Mouse (Mus musculus): Measurements from ENCODE around the gene Pitpnc1.

- TF ChIP-seq CTCF (IDR thresholded peaks at IDR 0.05; ENCODE audit: control insufficient read depth, insufficient read depth, insufficient read length), result no peak
- TF ChIP-seq USF1 (IDR thresholded peaks at IDR 0.05; ENCODE audit: low read depth), result no peak
- no peak for TF ChIP-seq MYOD1 (IDR thresholded peaks at IDR 0.05; ENCODE audit: control insufficient read depth, insufficient read length, low read depth)
- TF ChIP-seq CEBPB (IDR thresholded peaks at IDR 0.05; ENCODE audit: low read depth), result no peak
- TF ChIP-seq MAX (IDR thresholded peaks at IDR 0.05), result no peak
- no peak for TF ChIP-seq MYOG (IDR thresholded peaks at IDR 0.05; ENCODE audit: control insufficient read depth, extremely low read depth, insufficient read length)
- TF ChIP-seq FOSL1 (IDR thresholded peaks at IDR 0.05; ENCODE audit: insufficient read depth, low read length, poor library complexity, severe bottlenecking), result no peak
These were observed 143.2 kb downstream of the Pitpnc1 start for GRCm38 (mm10) chr11:107327326-107327725.

Measured in C2C12 (cell line).